Mouse (Mus musculus): ENCODE data around the gene Nin. TPM values are rescaled to one million over a fixed set of nuclear protein-coding genes. Genes with fewer than 3 reads are reported as not detected.

Gene Nin
- polyA plus RNA-seq, 1 experiment from 2014 or later: 20.3 TPM

- H3K4me1 ChIP-seq (ENCODE audit: control insufficient read depth, insufficient read depth, low read length): no peaks in the 10 kb centered on the region
- H3K4me2 ChIP-seq (replicated peaks; ENCODE audit: low read depth, low read length): no peak overlapping the region
- 94% methylated on average over 19 of the region's 19 CpGs for WGBS
- H3K36me3 ChIP-seq (ENCODE audit: control insufficient read depth, insufficient read depth, low read length): peaks cover 17% of the 10 kb centered on the region
- H3K9ac ChIP-seq (ENCODE audit: low read depth, low read length): no peak overlapping the region
- no peaks in the 10 kb centered on the region for H3K27me3 ChIP-seq (ENCODE audit: control insufficient read depth, insufficient read depth, low read length)
- no peaks in the 10 kb centered on the region; the same call in 1 of the 2 replicates for H3K9me3 ChIP-seq (ENCODE audit: control insufficient read depth, low read length)
- no peak for ATAC-seq (ENCODE audit: low FRiP score, low TSS enrichment)
- no peak overlapping the region for H3K4me3 ChIP-seq (ENCODE audit: low read length)
- H3K27ac ChIP-seq (ENCODE audit: low read depth, low read length): no peak overlapping the region
These were observed 76.7 kb downstream of the Nin start for GRCm38 (mm10) chr12:70036722-70037305.

- H3K4me3 ChIP-seq (ENCODE audit: low read length): no peak overlapping the region
- H3K4me2 ChIP-seq (replicated peaks; ENCODE audit: low read depth, low read length): no peak overlapping the region
- peaks cover 53% of the 10 kb centered on the region for H3K36me3 ChIP-seq (ENCODE audit: control insufficient read depth, insufficient read depth, low read length)
- no peaks in the 10 kb centered on the region for H3K9me3 ChIP-seq (ENCODE audit: control insufficient read depth, low read length)
- H3K4me1 ChIP-seq (ENCODE audit: control insufficient read depth, insufficient read depth, low read length): no peaks in the 10 kb centered on the region
- no peaks in the 10 kb centered on the region for H3K27me3 ChIP-seq (ENCODE audit: control insufficient read depth, insufficient read depth, low read length)
- no peak overlapping the region for H3K9ac ChIP-seq (ENCODE audit: low read depth, low read length)
- no peak for ATAC-seq (ENCODE audit: low FRiP score, low TSS enrichment)
- H3K27ac ChIP-seq (ENCODE audit: low read depth, low read length): no peak overlapping the region
These were observed 87.3 kb downstream of the Nin start for GRCm38 (mm10) chr12:70026233-70026632.

- no peak overlapping the region for H3K4me2 ChIP-seq (replicated peaks; ENCODE audit: low read depth, low read length)
- no peak overlapping the region for H3K27ac ChIP-seq (ENCODE audit: low read depth, low read length)
- no peaks in the 10 kb centered on the region for H3K4me1 ChIP-seq (ENCODE audit: control insufficient read depth, insufficient read depth, low read length)
- no peak overlapping the region for H3K4me3 ChIP-seq (ENCODE audit: low read length)
- no peak overlapping the region for H3K9ac ChIP-seq (ENCODE audit: low read depth, low read length)
- WGBS: 88% methylated on average over 6 of the region's 6 CpGs
- no peaks in the 10 kb centered on the region for H3K9me3 ChIP-seq (ENCODE audit: control insufficient read depth, low read length)
- H3K36me3 ChIP-seq (ENCODE audit: control insufficient read depth, insufficient read depth, low read length): peaks cover 55% of the 10 kb centered on the region
- ATAC-seq (ENCODE audit: low FRiP score, low TSS enrichment): no peak
- no peaks in the 10 kb centered on the region for H3K27me3 ChIP-seq (ENCODE audit: control insufficient read depth, insufficient read depth, low read length)
These were observed 88.1 kb downstream of the Nin start for GRCm38 (mm10) chr12:70025431-70025830.

- H3K4me1 ChIP-seq (ENCODE audit: control insufficient read depth, insufficient read depth, low read length): no peaks in the 10 kb centered on the region
- WGBS: 88% methylated on average over 4 of the region's 4 CpGs
- no peak for ATAC-seq (ENCODE audit: low FRiP score, low TSS enrichment)
- no peak overlapping the region for H3K9ac ChIP-seq (ENCODE audit: low read depth, low read length)
- no peaks in the 10 kb centered on the region for H3K27me3 ChIP-seq (ENCODE audit: control insufficient read depth, insufficient read depth, low read length)
- H3K36me3 ChIP-seq (ENCODE audit: control insufficient read depth, insufficient read depth, low read length): peaks cover 61% of the 10 kb centered on the region
- H3K9me3 ChIP-seq (ENCODE audit: control insufficient read depth, low read length): no peaks in the 10 kb centered on the region
- H3K27ac ChIP-seq (ENCODE audit: low read depth, low read length): no peak overlapping the region
- no peak overlapping the region for H3K4me2 ChIP-seq (replicated peaks; ENCODE audit: low read depth, low read length)
- H3K4me3 ChIP-seq (ENCODE audit: low read length): no peak overlapping the region
These were observed 89.9 kb downstream of the Nin start for GRCm38 (mm10) chr12:70023580-70023979.

GRCm38 (mm10) chr12:70018153-70018552 is 95.4 kb downstream of the Nin start:
- H3K9me3 ChIP-seq (ENCODE audit: control insufficient read depth, low read length): no peaks in the 10 kb centered on the region
- no peaks in the 10 kb centered on the region for H3K4me1 ChIP-seq (ENCODE audit: control insufficient read depth, insufficient read depth, low read length)
- no peaks in the 10 kb centered on the region for H3K27me3 ChIP-seq (ENCODE audit: control insufficient read depth, insufficient read depth, low read length)
- H3K9ac ChIP-seq (ENCODE audit: low read depth, low read length): no peak overlapping the region
- no peak overlapping the region for H3K27ac ChIP-seq (ENCODE audit: low read depth, low read length)
- peaks cover 39% of the 10 kb centered on the region for H3K36me3 ChIP-seq (ENCODE audit: control insufficient read depth, insufficient read depth, low read length)
- 86% methylated on average over 4 of the region's 4 CpGs for WGBS
- no peak for ATAC-seq (ENCODE audit: low FRiP score, low TSS enrichment)
- H3K4me3 ChIP-seq (ENCODE audit: low read length): no peak overlapping the region
- no peak overlapping the region for H3K4me2 ChIP-seq (replicated peaks; ENCODE audit: low read depth, low read length)

DNA sequence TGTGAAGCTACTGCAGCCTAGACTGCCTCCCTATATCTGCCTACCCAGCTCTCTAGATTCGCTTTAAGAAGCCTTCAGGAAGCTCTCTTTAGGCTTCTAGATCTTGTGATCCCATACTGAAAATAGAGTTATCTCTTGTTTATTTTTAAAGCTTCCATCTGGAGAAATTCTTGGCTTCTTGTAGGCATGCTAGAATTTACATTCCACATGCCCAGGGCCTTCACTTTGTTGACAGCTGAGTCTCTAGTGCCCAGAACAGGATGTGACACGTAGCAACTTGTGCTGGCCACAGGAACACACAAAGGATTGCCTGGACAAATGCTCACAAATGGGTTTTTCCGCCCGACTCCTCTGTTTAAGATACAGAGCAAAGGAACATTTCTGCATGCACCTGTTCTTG is 97.6 kb downstream of the Nin start:
- WGBS: 85% methylated on average over 4 of the region's 4 CpGs
- peaks cover 31% of the 10 kb centered on the region for H3K36me3 ChIP-seq (ENCODE audit: control insufficient read depth, insufficient read depth, low read length)

DNA sequence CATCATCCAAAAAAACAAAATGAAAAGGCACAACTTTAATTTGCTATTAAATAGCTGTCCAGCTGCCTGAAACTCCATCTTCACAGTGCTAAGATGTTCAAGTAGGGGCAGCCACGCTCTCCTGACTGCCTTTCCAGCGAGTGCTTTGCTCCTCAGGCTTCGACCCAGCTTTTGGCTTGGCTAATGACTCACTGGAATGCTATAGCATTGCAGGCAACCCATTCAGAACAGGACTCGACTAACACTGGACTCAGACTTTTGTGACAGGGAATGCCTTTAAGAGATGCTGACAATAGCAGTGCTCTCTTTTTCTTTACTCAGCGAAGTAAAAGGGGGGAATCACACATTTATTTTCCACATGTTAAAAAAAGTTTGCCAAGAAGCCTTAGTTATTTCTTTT is 101.8 kb downstream of the Nin start:
- H3K36me3 ChIP-seq (ENCODE audit: control insufficient read depth, insufficient read depth, low read length): peaks cover 8% of the 10 kb centered on the region; the same call in 1 of the 2 replicates
- H3K4me2 ChIP-seq (replicated peaks; ENCODE audit: low read depth, low read length): no peak overlapping the region
- H3K27me3 ChIP-seq (ENCODE audit: control insufficient read depth, insufficient read depth, low read length): no peaks in the 10 kb centered on the region
- 69% methylated on average over 5 of the region's 5 CpGs for WGBS
- H3K9me3 ChIP-seq (ENCODE audit: control insufficient read depth, low read length): 0 out of 2 replicates have a peak, but pooled peaks cover 3% of the 10 kb centered on the region
- H3K27ac ChIP-seq (ENCODE audit: low read depth, low read length): no peak overlapping the region
- no peak for ATAC-seq (ENCODE audit: low FRiP score, low TSS enrichment)
- no peak overlapping the region for H3K9ac ChIP-seq (ENCODE audit: low read depth, low read length)
- no peaks in the 10 kb centered on the region for H3K4me1 ChIP-seq (ENCODE audit: control insufficient read depth, insufficient read depth, low read length)
- no peak overlapping the region for H3K4me3 ChIP-seq (ENCODE audit: low read length)

More for the DNA sequence above, 97.6 kb downstream of the Nin start:
- no peaks in the 10 kb centered on the region for H3K27me3 ChIP-seq (ENCODE audit: control insufficient read depth, insufficient read depth, low read length)
- no peak overlapping the region for H3K4me3 ChIP-seq (ENCODE audit: low read length)
- no peak overlapping the region for H3K27ac ChIP-seq (ENCODE audit: low read depth, low read length)
- H3K9me3 ChIP-seq (ENCODE audit: control insufficient read depth, low read length): 0 out of 2 replicates have a peak, but pooled peaks cover 1% of the 10 kb centered on the region
- H3K4me2 ChIP-seq (replicated peaks; ENCODE audit: low read depth, low read length): no peak overlapping the region
- no peak overlapping the region for H3K9ac ChIP-seq (ENCODE audit: low read depth, low read length)
- no peak for ATAC-seq (ENCODE audit: low FRiP score, low TSS enrichment)
- no peaks in the 10 kb centered on the region for H3K4me1 ChIP-seq (ENCODE audit: control insufficient read depth, insufficient read depth, low read length)

DNA sequence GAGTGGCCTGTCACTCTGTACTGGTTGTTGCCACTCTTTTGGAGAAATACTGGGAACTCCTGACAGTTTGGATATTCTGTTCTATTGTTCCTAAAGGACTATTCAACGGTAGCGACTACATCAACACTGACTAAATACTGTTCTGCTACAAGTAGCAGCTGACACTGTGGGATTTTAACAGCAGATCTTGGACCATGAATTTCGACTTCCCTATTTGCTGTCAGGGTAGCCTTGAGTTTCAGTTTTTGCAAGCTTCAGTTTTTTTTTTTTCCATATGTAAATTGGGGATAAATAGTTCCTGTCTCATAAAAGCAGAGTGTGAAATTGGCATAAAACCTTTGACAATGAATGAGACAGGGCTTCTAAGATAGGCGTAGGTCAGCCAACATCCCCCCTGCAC is 103.2 kb downstream of the Nin start:
- no peaks in the 10 kb centered on the region for H3K27me3 ChIP-seq (ENCODE audit: control insufficient read depth, insufficient read depth, low read length)
- H3K4me3 ChIP-seq (ENCODE audit: low read length): no peak overlapping the region
- 0 out of 2 replicates have a peak, but pooled peaks cover 3% of the 10 kb centered on the region for H3K9me3 ChIP-seq (ENCODE audit: control insufficient read depth, low read length)
- no peak for ATAC-seq (ENCODE audit: low FRiP score, low TSS enrichment)
- peaks cover 8% of the 10 kb centered on the region; the same call in 1 of the 2 replicates for H3K36me3 ChIP-seq (ENCODE audit: control insufficient read depth, insufficient read depth, low read length)
- H3K4me1 ChIP-seq (ENCODE audit: control insufficient read depth, insufficient read depth, low read length): no peaks in the 10 kb centered on the region
- no peak overlapping the region for H3K27ac ChIP-seq (ENCODE audit: low read depth, low read length)
- WGBS: 96% methylated on average over 4 of the region's 4 CpGs
- no peak overlapping the region for H3K9ac ChIP-seq (ENCODE audit: low read depth, low read length)
- H3K4me2 ChIP-seq (replicated peaks; ENCODE audit: low read depth, low read length): no peak overlapping the region

DNA sequence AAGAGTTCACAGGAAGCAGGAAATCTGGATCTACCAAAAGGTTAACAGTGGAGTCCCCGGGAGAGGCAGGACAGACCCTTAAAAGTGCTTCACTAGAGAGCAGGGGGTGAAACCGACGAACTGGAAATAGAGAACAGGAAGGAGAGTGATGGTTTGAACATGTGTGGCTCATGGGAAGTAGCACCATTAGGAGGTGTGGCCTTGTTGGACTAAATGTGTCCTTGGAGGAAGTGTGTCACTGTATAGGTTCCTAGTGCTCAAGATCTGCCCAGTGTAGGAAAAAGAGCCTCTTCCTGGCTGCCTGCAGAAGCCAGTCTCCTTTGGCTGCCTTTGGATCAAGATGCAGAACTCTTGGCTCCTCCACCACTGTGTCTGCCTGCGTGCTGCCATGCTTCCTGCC is 108.4 kb downstream of the Nin start:
- 74% methylated on average over 4 of the region's 4 CpGs for WGBS
- H3K9ac ChIP-seq (ENCODE audit: low read depth, low read length): no peak overlapping the region
- H3K4me2 ChIP-seq (replicated peaks; ENCODE audit: low read depth, low read length): no peak overlapping the region
- H3K4me1 ChIP-seq (ENCODE audit: control insufficient read depth, insufficient read depth, low read length): no peaks in the 10 kb centered on the region
- H3K27ac ChIP-seq (ENCODE audit: low read depth, low read length): no peak overlapping the region
- H3K4me3 ChIP-seq (ENCODE audit: low read length): no peak overlapping the region
- no peak for ATAC-seq (ENCODE audit: low FRiP score, low TSS enrichment)
- H3K36me3 ChIP-seq (ENCODE audit: control insufficient read depth, insufficient read depth, low read length): no peaks in the 10 kb centered on the region
- no peaks in the 10 kb centered on the region for H3K9me3 ChIP-seq (ENCODE audit: control insufficient read depth, low read length)
- no peaks in the 10 kb centered on the region for H3K27me3 ChIP-seq (ENCODE audit: control insufficient read depth, insufficient read depth, low read length)

Measured in kidney, embryonic 14.5 days (tissue).